Mouse (Mus musculus): Measurements from ENCODE around the gene Mtrr. TPM values are rescaled to one million over a fixed set of nuclear protein-coding genes. Genes with fewer than 3 reads are reported as not detected.

The Mtrr gene
- polyA plus RNA-seq, 1 experiment = 5.0 TPM

DNA sequence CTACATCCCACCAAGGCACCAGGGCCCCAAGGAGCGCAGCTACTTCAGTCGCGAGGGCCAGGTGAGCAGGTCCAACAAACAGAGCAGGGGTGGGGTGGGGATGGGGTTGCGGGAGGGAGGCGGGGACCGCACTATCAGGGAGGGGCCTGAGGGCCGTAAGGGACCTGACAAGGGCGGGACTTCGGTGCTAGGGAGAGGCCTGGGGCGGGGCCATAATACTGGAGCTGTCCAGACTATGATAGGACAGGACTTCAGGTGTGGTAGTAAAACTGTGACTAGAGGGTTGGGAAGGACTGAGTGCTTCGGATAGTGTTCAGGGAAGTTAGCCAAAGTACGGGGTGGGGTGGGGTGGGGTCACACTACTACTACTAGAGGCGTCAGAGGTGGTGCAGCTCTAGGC, 15.7 kb upstream of the Mtrr start:
- no peak overlapping the region for H3K27ac ChIP-seq (ENCODE audit: control insufficient read depth, insufficient read depth, low read depth, low read length, poor library complexity)
- no peak for TF ChIP-seq CTCF (IDR thresholded peaks at IDR 0.05; ENCODE audit: control insufficient read depth, insufficient read depth, low read length)
- TF ChIP-seq POLR2A (IDR thresholded peaks at IDR 0.05; ENCODE audit: borderline replicate concordance, control insufficient read depth, low read depth, low read length) = no peak
- no peak overlapping the region for H3K4me3 ChIP-seq (replicated peaks; ENCODE audit: control insufficient read depth, low read depth, low read length)
- 21% methylated on average over 13 of the region's 13 CpGs for WGBS
- H3K4me1 ChIP-seq (ENCODE audit: control insufficient read depth, insufficient read depth, low read length) = no peaks in the 10 kb centered on the region

GRCm38 (mm10) chr13:68597199-68597598, 15.2 kb upstream of the Mtrr start, which contains the start of gene 1700001L19Rik:
TSS of gene 1700001L19Rik (plus strand) at chr13:68597421.
- no peak within 1 kb of the TSS for H3K4me3 ChIP-seq (replicated peaks; ENCODE audit: control insufficient read depth, low read depth, low read length)
- TF ChIP-seq POLR2A (IDR thresholded peaks at IDR 0.05; ENCODE audit: borderline replicate concordance, control insufficient read depth, low read depth, low read length) = no peak
- TF ChIP-seq CTCF (IDR thresholded peaks at IDR 0.05; ENCODE audit: control insufficient read depth, insufficient read depth, low read length) = no peak
- 20% methylated on average over 10 of the region's 10 CpGs for WGBS

DNA sequence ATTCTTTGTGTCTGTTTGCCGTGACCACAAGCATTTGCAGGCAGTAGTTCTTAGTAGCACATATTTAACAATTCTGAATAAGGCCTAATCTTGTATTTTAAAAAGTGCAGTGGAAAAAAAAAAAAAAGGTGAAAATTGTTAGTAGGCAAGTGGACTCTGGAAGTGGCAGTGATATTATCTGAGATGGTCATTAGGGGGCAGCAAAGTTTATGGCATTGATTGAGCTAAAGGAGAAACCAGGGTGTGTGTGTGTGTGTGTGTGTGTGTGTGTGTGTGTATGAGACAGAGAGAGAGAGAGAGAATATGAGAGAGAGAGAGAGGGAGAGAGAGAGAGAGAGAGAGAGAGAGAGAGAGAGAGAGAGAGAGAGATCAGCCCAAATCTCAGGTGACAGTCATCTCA, 11.8 kb upstream of the Mtrr start:
- WGBS = 74% methylated on average over 1 of the region's 1 CpGs
- Histone ChIP-seq H3K4me3 (replicated peaks; ENCODE audit: control insufficient read depth, low read depth, low read length) (no peak overlapping the region), H3K4me1 (ENCODE audit: control insufficient read depth, insufficient read depth, low read length) (no peaks in the 10 kb centered on the region), H3K27ac (ENCODE audit: control insufficient read depth, insufficient read depth, low read depth, low read length, poor library complexity) (no peak overlapping the region)
- TF ChIP-seq CTCF (IDR thresholded peaks at IDR 0.05; ENCODE audit: control insufficient read depth, insufficient read depth, low read length) = no peak
- no peak for TF ChIP-seq POLR2A (IDR thresholded peaks at IDR 0.05; ENCODE audit: borderline replicate concordance, control insufficient read depth, low read depth, low read length)

More at GRCm38 (mm10) chr13:68597199-68597598, 15.2 kb upstream of the Mtrr start, which contains the start of gene 1700001L19Rik:
- Histone ChIP-seq H3K27ac (ENCODE audit: control insufficient read depth, insufficient read depth, low read depth, low read length, poor library complexity) (no peak within 1 kb of the TSS), H3K4me1 (ENCODE audit: control insufficient read depth, insufficient read depth, low read length) (no peaks in the 10 kb centered on the region)

DNA sequence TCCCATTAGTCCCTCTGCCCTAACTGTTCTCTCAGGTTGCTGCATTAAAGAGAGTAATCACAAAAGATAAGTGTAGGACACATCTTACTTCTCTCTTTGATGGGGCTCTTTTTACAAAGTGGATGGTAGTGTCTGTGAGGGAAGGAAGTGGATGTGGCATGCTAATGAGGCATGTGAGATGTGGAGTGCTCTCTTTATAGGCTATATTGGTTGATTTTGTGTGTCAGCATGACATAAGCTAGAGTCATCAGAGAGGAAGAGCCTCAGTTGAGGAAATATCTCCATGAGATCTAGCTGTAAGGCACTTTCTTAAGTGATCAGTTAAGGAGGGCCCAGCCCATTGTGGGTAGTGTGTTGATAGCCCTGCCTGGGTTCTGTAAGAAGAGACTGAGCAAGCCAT, 6.4 kb upstream of the Mtrr start:
- TF ChIP-seq CTCF (IDR thresholded peaks at IDR 0.05; ENCODE audit: control insufficient read depth, insufficient read depth, low read length) = no peak
- TF ChIP-seq POLR2A (IDR thresholded peaks at IDR 0.05; ENCODE audit: borderline replicate concordance, control insufficient read depth, low read depth, low read length) = no peak
- no peak overlapping the region for H3K27ac ChIP-seq (ENCODE audit: control insufficient read depth, insufficient read depth, low read depth, low read length, poor library complexity)
- no peaks in the 10 kb centered on the region for H3K4me1 ChIP-seq (ENCODE audit: control insufficient read depth, insufficient read depth, low read length)
- no peak overlapping the region for H3K4me3 ChIP-seq (replicated peaks; ENCODE audit: control insufficient read depth, low read depth, low read length)

DNA sequence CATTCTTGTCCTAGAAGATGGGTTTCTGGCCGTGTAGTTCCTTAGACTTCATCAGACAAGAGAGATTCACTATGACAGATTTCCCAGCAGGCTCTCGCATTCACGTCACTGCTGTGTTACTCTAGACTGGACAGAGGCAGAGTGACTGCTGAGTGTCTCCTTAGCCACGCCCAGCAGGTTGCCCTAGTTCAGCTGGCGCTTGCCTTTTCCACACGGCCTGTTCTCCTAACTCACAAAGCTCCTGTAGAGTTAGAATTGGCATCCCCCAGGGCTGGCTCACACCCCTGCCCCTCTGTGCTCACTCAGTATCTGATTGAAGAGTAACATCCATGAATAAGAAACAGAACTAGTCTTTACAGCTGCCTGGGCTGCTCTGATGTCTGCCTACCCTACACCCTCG, 3.5 kb upstream of the Mtrr start:
- Histone ChIP-seq H3K4me1 (ENCODE audit: control insufficient read depth, insufficient read depth, low read length) (no peaks in the 10 kb centered on the region), H3K4me3 (replicated peaks; ENCODE audit: control insufficient read depth, low read depth, low read length) (no peak overlapping the region), H3K27ac (ENCODE audit: control insufficient read depth, insufficient read depth, low read depth, low read length, poor library complexity) (no peak overlapping the region)
- WGBS = 82% methylated on average over 7 of the region's 7 CpGs
- no peak for TF ChIP-seq CTCF (IDR thresholded peaks at IDR 0.05; ENCODE audit: control insufficient read depth, insufficient read depth, low read length)

DNA sequence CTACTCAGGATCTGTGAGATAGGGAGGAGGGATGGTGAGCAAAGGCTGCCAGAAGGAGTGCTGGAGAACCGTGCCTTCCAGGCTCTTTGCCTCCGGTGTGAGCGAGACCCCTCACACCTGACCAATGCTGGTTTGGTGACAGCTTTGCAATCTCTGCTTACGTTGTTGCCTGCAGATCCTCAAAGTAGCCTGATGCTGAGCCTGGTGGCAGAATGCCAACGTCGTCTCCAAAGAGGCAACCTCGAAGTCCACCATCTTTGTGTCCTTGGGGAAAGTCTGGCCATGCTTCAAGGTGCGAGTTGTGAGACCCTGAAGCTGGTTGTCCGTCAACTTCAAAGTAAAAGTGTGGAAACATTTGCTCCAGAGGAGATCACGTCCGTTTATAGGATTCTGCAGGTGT, 2.0 kb upstream of the Mtrr start:
- WGBS = 86% methylated on average over 11 of the region's 11 CpGs
- no peak for TF ChIP-seq POLR2A (IDR thresholded peaks at IDR 0.05; ENCODE audit: borderline replicate concordance, control insufficient read depth, low read depth, low read length)
- no peak for TF ChIP-seq CTCF (IDR thresholded peaks at IDR 0.05; ENCODE audit: control insufficient read depth, insufficient read depth, low read length)
- no peak overlapping the region for H3K27ac ChIP-seq (ENCODE audit: control insufficient read depth, insufficient read depth, low read depth, low read length, poor library complexity)
- no peak overlapping the region for H3K4me3 ChIP-seq (replicated peaks; ENCODE audit: control insufficient read depth, low read depth, low read length)
- no peaks in the 10 kb centered on the region for H3K4me1 ChIP-seq (ENCODE audit: control insufficient read depth, insufficient read depth, low read length)

- H3K4me1 ChIP-seq (ENCODE audit: control insufficient read depth, insufficient read depth, low read length) = no peaks in the 10 kb centered on the region
- TF ChIP-seq POLR2A (IDR thresholded peaks at IDR 0.05; ENCODE audit: borderline replicate concordance, control insufficient read depth, low read depth, low read length) (no peak), CTCF (IDR thresholded peaks at IDR 0.05; ENCODE audit: control insufficient read depth, insufficient read depth, low read length) (no peak)
- under 1% methylated on average over 11 of the region's 11 CpGs for WGBS
- H3K27ac ChIP-seq (ENCODE audit: control insufficient read depth, insufficient read depth, low read depth, low read length, poor library complexity) = no peak overlapping the region
- peak overlapping the region; percentile 94 for H3K4me3 ChIP-seq (replicated peaks; ENCODE audit: control insufficient read depth, low read depth, low read length)
These were observed 500 bp upstream of the Mtrr start for GRCm38 (mm10) chr13:68582517-68582780.

GRCm38 (mm10) chr13:68581086-68581740, 736 bp downstream of the Mtrr start:
- Histone ChIP-seq H3K4me3 (replicated peaks; ENCODE audit: control insufficient read depth, low read depth, low read length) (peak overlapping the region; percentile 94), H3K4me1 (ENCODE audit: control insufficient read depth, insufficient read depth, low read length) (no peaks in the 10 kb centered on the region), H3K27ac (ENCODE audit: control insufficient read depth, insufficient read depth, low read depth, low read length, poor library complexity) (no peak overlapping the region)
- WGBS = 22% methylated on average over 14 of the region's 14 CpGs
- TF ChIP-seq POLR2A (IDR thresholded peaks at IDR 0.05; ENCODE audit: borderline replicate concordance, control insufficient read depth, low read depth, low read length) = no peak
- TF ChIP-seq CTCF (IDR thresholded peaks at IDR 0.05; ENCODE audit: control insufficient read depth, insufficient read depth, low read length) = no peak

- 83% methylated on average over 7 of the region's 7 CpGs for WGBS
- no peak for TF ChIP-seq CTCF (IDR thresholded peaks at IDR 0.05; ENCODE audit: control insufficient read depth, insufficient read depth, low read length)
- no peak for TF ChIP-seq POLR2A (IDR thresholded peaks at IDR 0.05; ENCODE audit: borderline replicate concordance, control insufficient read depth, low read depth, low read length)
- H3K4me1 ChIP-seq (ENCODE audit: control insufficient read depth, insufficient read depth, low read length) = no peaks in the 10 kb centered on the region
- H3K27ac ChIP-seq (ENCODE audit: control insufficient read depth, insufficient read depth, low read depth, low read length, poor library complexity) = no peak overlapping the region
- H3K4me3 ChIP-seq (replicated peaks; ENCODE audit: control insufficient read depth, low read depth, low read length) = no peak overlapping the region
These were observed 4.0 kb downstream of the Mtrr start for GRCm38 (mm10) chr13:68577945-68578344.

Data from bone marrow, adult 2 months (tissue).